Mouse (Mus musculus) right cerebral cortex, postnatal 36 days (tissue): ENCODE measurements around the gene Gm21985.
"Not testable (repeated sequence)": the region's sequence is repeated elsewhere in the genome, so short reads cannot be mapped to it uniquely, and the experiment has no call there.

Experiments
- DNase-seq, 2 experiments: peaks; one replicate each; pipeline ENCODE4 v3.0.0; 2022; ENCODE audit warnings: low spot score in 2 of 2, mixed read lengths in 1 of 2

Gm21985 gene

GRCm38 (mm10) chr2:112264364-112264763 is 1.8 kb upstream of the Gm21985 start:
- DNase-seq = no peak

GRCm38 (mm10) chr2:112265448-112266241 is 469 bp upstream of the Gm21985 start, which contains the start of gene Slc12a6:
Gene Slc12a6 (plus strand): TSS chr2:112265825.
- peak; percentile 89 for DNase-seq

GRCm38 (mm10) chr2:112266780-112267179 is 666 bp downstream of the Gm21985 start:
- DNase-seq = no peak

- no peak for DNase-seq
Observed at GRCm38 (mm10) chr2:112267547-112268269, 1.6 kb downstream of the Gm21985 start.

- no peak for DNase-seq
Observed at GRCm38 (mm10) chr2:112270011-112270410, 3.9 kb downstream of the Gm21985 start.

- DNase-seq = no peak
Observed at GRCm38 (mm10) chr2:112272909-112273308, 6.8 kb downstream of the Gm21985 start.

- DNase-seq = no peak
Observed at GRCm38 (mm10) chr2:112273474-112273873, 7.4 kb downstream of the Gm21985 start.

- DNase-seq = no peak
Observed at GRCm38 (mm10) chr2:112276870-112277269, 10.8 kb downstream of the Gm21985 start.

GRCm38 (mm10) chr2:112282846-112283245 is 16.7 kb downstream of the Gm21985 start:
- no peak for DNase-seq

- DNase-seq = no peak
Observed at GRCm38 (mm10) chr2:112284363-112285030, 18.4 kb downstream of the Gm21985 start.

- no peak for DNase-seq
Observed at GRCm38 (mm10) chr2:112285031-112285390, 18.9 kb downstream of the Gm21985 start.

GRCm38 (mm10) chr2:112286062-112286461 is 19.9 kb downstream of the Gm21985 start:
- not testable (repeated sequence) for DNase-seq

GRCm38 (mm10) chr2:112287059-112287458 is 20.9 kb downstream of the Gm21985 start:
- no peak for DNase-seq

- no peak for DNase-seq
Observed at GRCm38 (mm10) chr2:112289507-112289906, 23.4 kb downstream of the Gm21985 start.

GRCm38 (mm10) chr2:112292823-112293222 is 26.7 kb downstream of the Gm21985 start:
- no peak for DNase-seq

GRCm38 (mm10) chr2:112296211-112296610 is 30.1 kb downstream of the Gm21985 start:
- no peak for DNase-seq

GRCm38 (mm10) chr2:112298221-112298620 is 32.1 kb downstream of the Gm21985 start:
- no peak for DNase-seq

- no peak for DNase-seq
Observed at GRCm38 (mm10) chr2:112308671-112309070, 42.6 kb downstream of the Gm21985 start.

GRCm38 (mm10) chr2:112309161-112309600 is 43.1 kb downstream of the Gm21985 start:
- DNase-seq = no peak

- no peak for DNase-seq
Observed at GRCm38 (mm10) chr2:112315638-112316037, 49.5 kb downstream of the Gm21985 start.

- DNase-seq = no peak
Observed at GRCm38 (mm10) chr2:112318227-112318626, 52.1 kb downstream of the Gm21985 start.

GRCm38 (mm10) chr2:112318905-112319304 is 52.8 kb downstream of the Gm21985 start:
- no peak for DNase-seq
